Mouse (Mus musculus) MEL (cell line): Measurements from ENCODE around the gene Spon2. TPM values are rescaled to one million over a fixed set of nuclear protein-coding genes. Genes with fewer than 3 reads are reported as not detected.

Experiments
- DNase-seq: peaks from one replicate; pipeline ENCODE4 v3.0.0; 2011; ENCODE audit warnings: low read depth, low spot score
- H3K27ac ChIP-seq: 2 replicates; pipeline ENCODE4 v1.5.1; 2012; ENCODE audit warnings: low read depth, mild to moderate bottlenecking, control low read depth, low read length, moderate library complexity; ENCODE audit not compliant: control insufficient read depth
- H3K27me3 ChIP-seq, 2 experiments: fragments of 150-350 bp in 1 of 2; sonication (generic) in 1 of 2; 2 replicates each; pipeline ENCODE4 v1.6.1; 2012; ENCODE audit warnings: low read length in 2 of 2, mild to moderate bottlenecking in 2 of 2, improper control_type of control experiment in 1 of 2, moderate library complexity in 1 of 2; ENCODE audit not compliant: insufficient read depth in 2 of 2, control insufficient read depth in 1 of 2
- H3K36me3 ChIP-seq, 2 experiments: 2 replicates each; pipeline ENCODE4 v1.6.1; 2012 to 2014; ENCODE audit warnings: low read length in 2 of 2, improper control_type of control experiment in 1 of 2, inconsistent platforms in 1 of 2, mild to moderate bottlenecking in 1 of 2; ENCODE audit not compliant: insufficient read depth in 2 of 2, control insufficient read depth in 1 of 2
- H3K4me1 ChIP-seq, 2 experiments: fragments of 150-350 bp in 1 of 2; sonication (generic) in 1 of 2; 2 replicates each; pipeline ENCODE4 v1.6.1; 2012; ENCODE audit warnings: low read length in 2 of 2, improper control_type of control experiment in 1 of 2, mild to moderate bottlenecking in 1 of 2; ENCODE audit not compliant: insufficient read depth in 2 of 2, control insufficient read depth in 1 of 2
- H3K4me3 ChIP-seq, 2 experiments: fragments of 150-350 bp in 1 of 2; sonication (generic) in 1 of 2; 2 replicates each; pipeline ENCODE4 v1.5.1; 2012; ENCODE audit warnings: low read depth in 2 of 2, low read length in 2 of 2, mild to moderate bottlenecking in 2 of 2, moderate library complexity in 2 of 2, control low read depth in 1 of 2, improper control_type of control experiment in 1 of 2; ENCODE audit not compliant: control insufficient read depth in 1 of 2, insufficient read depth in 1 of 2
- H3K79me2 ChIP-seq: 2 replicates; pipeline ENCODE4 v1.6.1; 2012; ENCODE audit warnings: mild to moderate bottlenecking, low read length, moderate library complexity; ENCODE audit not compliant: control insufficient read depth, poor library complexity, insufficient read depth
- H3K9ac ChIP-seq: 2 replicates; pipeline ENCODE4 v1.6.1; 2012; ENCODE audit warnings: low read depth, mild to moderate bottlenecking, control low read depth, low read length, moderate library complexity; ENCODE audit not compliant: control insufficient read depth, poor library complexity, severe bottlenecking
- H3K9me3 ChIP-seq: fragments of 150-350 bp; sonication (generic); replicated peaks from 2 replicates; pipeline ENCODE4 v1.6.1; 2012; ENCODE audit warnings: mild to moderate bottlenecking, low read length, improper control_type of control experiment, moderate library complexity; ENCODE audit not compliant: insufficient read depth
- BHLHE40 ChIP-seq: IDR thresholded peaks from 2 replicates; pipeline ENCODE4 v1.6.1; 2012; ENCODE audit warnings: low read depth, mild to moderate bottlenecking, inconsistent platforms, low read length, improper control_type of control experiment, borderline replicate concordance
- CHD2 ChIP-seq: IDR thresholded peaks from 2 replicates; pipeline ENCODE4 v1.6.1; 2011; ENCODE audit warnings: low read length, improper control_type of control experiment
- CTCF ChIP-seq, 3 experiments: IDR thresholded peaks in 2 of 3; conservative IDR thresholded peaks in 1 of 3; 2 replicates each; pipeline ENCODE4 v1.5.1; 2011 to 2012; ENCODE audit warnings: low read length in 3 of 3, low read depth in 2 of 3, mild to moderate bottlenecking in 2 of 3, improper control_type of control experiment in 1 of 3, inconsistent platforms in 1 of 3, mixed read lengths in 1 of 3, moderate library complexity in 1 of 3; ENCODE audit not compliant: control insufficient read depth in 1 of 3, insufficient read depth in 1 of 3, poor library complexity in 1 of 3, severe bottlenecking in 1 of 3
- E2F4 ChIP-seq: IDR thresholded peaks from 2 replicates; pipeline ENCODE4 v1.6.1; 2011; ENCODE audit warnings: low read depth, low read length, improper control_type of control experiment, borderline replicate concordance
- ELF1 ChIP-seq: IDR thresholded peaks from 2 replicates; pipeline ENCODE4 v1.6.1; 2014; ENCODE audit warnings: low read depth, mild to moderate bottlenecking, inconsistent platforms, low read length, improper control_type of control experiment, moderate library complexity
- EP300 ChIP-seq, 2 experiments: IDR thresholded peaks; 2 replicates each; pipeline ENCODE4 v1.6.1; 2011; ENCODE audit warnings: improper control_type of control experiment in 2 of 2, low read length in 2 of 2, low read depth in 1 of 2, mild to moderate bottlenecking in 1 of 2
- ETS1 ChIP-seq: IDR thresholded peaks from 2 replicates; pipeline ENCODE4 v1.6.1; 2012; ENCODE audit warnings: low read depth, mild to moderate bottlenecking, inconsistent platforms, low read length, improper control_type of control experiment, moderate library complexity
- GATA1 ChIP-seq: IDR thresholded peaks from 2 replicates; pipeline ENCODE4 v1.6.1; 2011; ENCODE audit warnings: low read depth, low read length, improper control_type of control experiment
- HCFC1 ChIP-seq: IDR thresholded peaks from 2 replicates; pipeline ENCODE4 v1.6.1; 2012; ENCODE audit warnings: low read depth, mild to moderate bottlenecking, inconsistent platforms, low read length, improper control_type of control experiment, moderate library complexity
- JUND ChIP-seq: IDR thresholded peaks from 2 replicates; pipeline ENCODE4 v1.6.1; 2011; ENCODE audit warnings: low read depth, mild to moderate bottlenecking, improper control_type of control experiment, low read length
- KAT2A ChIP-seq: conservative IDR thresholded peaks from 2 replicates; pipeline ENCODE4 v1.6.1; 2012; ENCODE audit warnings: low read depth, low read length, improper control_type of control experiment, inconsistent platforms
- MAFK ChIP-seq: IDR thresholded peaks from 2 replicates; pipeline ENCODE4 v1.6.1; 2011; ENCODE audit warnings: low read depth, mild to moderate bottlenecking, low read length, improper control_type of control experiment, borderline replicate concordance
- MAX ChIP-seq: IDR thresholded peaks from 2 replicates; pipeline ENCODE4 v1.6.1; 2011; ENCODE audit warnings: low read length, improper control_type of control experiment
- MAZ ChIP-seq: IDR thresholded peaks from 2 replicates; pipeline ENCODE4 v1.6.1; 2012; ENCODE audit warnings: low read depth, mild to moderate bottlenecking, inconsistent platforms, low read length, improper control_type of control experiment
- MEF2A ChIP-seq: IDR thresholded peaks from 2 replicates; pipeline ENCODE4 v1.6.1; 2014; ENCODE audit warnings: low read depth, mild to moderate bottlenecking, inconsistent platforms, low read length, improper control_type of control experiment; ENCODE audit not compliant: poor library complexity, insufficient replicate concordance, severe bottlenecking; ENCODE audit errors: extremely low read depth
- MXI1 ChIP-seq: IDR thresholded peaks from 2 replicates; pipeline ENCODE4 v1.6.1; 2011; ENCODE audit warnings: mild to moderate bottlenecking, low read depth, low read length, improper control_type of control experiment
- MYB ChIP-seq: IDR thresholded peaks from 2 replicates; pipeline ENCODE4 v1.6.1; 2011; ENCODE audit warnings: mild to moderate bottlenecking, low read depth, low read length, improper control_type of control experiment
- MYC ChIP-seq: IDR thresholded peaks from 2 replicates; pipeline ENCODE4 v1.6.1; 2011; ENCODE audit warnings: low read depth, mild to moderate bottlenecking, low read length, improper control_type of control experiment, moderate library complexity
- NELFE ChIP-seq: IDR thresholded peaks from 2 replicates; pipeline ENCODE4 v1.6.1; 2011; ENCODE audit warnings: low read depth, low read length, improper control_type of control experiment
- NRF1 ChIP-seq: IDR thresholded peaks from 2 replicates; pipeline ENCODE4 v1.6.1; 2014; ENCODE audit warnings: low read depth, mild to moderate bottlenecking, inconsistent platforms, low read length, improper control_type of control experiment, moderate library complexity; ENCODE audit not compliant: poor library complexity, insufficient read depth, severe bottlenecking
- POLR2A ChIP-seq, 2 experiments: IDR thresholded peaks; 2 replicates each; pipeline ENCODE4 v1.6.1; 2011 to 2012; ENCODE audit warnings: low read length in 2 of 2, mild to moderate bottlenecking in 2 of 2, control low read depth in 1 of 2, improper control_type of control experiment in 1 of 2, low read depth in 1 of 2, moderate library complexity in 1 of 2; ENCODE audit not compliant: control insufficient read depth in 1 of 2, insufficient read depth in 1 of 2, poor library complexity in 1 of 2
- POLR2AphosphoS2 ChIP-seq: IDR thresholded peaks from 2 replicates; pipeline ENCODE4 v1.6.1; 2011; ENCODE audit warnings: low read length, improper control_type of control experiment
- POLR2AphosphoS5 ChIP-seq: IDR thresholded peaks from 2 replicates; pipeline ENCODE4 v1.6.1; 2012; ENCODE audit warnings: low read depth, borderline replicate concordance, mild to moderate bottlenecking, inconsistent platforms, low read length, moderate library complexity, mixed read lengths
- RAD21 ChIP-seq: IDR thresholded peaks from 2 replicates; pipeline ENCODE4 v1.6.1; 2011; ENCODE audit warnings: mild to moderate bottlenecking, low read depth, low read length, improper control_type of control experiment
- RCOR1 ChIP-seq: IDR thresholded peaks from 2 replicates; pipeline ENCODE4 v1.6.1; 2012; ENCODE audit warnings: low read depth, mild to moderate bottlenecking, inconsistent platforms, low read length, improper control_type of control experiment
- SIN3A ChIP-seq: IDR thresholded peaks from 2 replicates; pipeline ENCODE4 v1.6.1; 2012; ENCODE audit warnings: low read length, improper control_type of control experiment, inconsistent platforms
- SMC3 ChIP-seq: IDR thresholded peaks from 2 replicates; pipeline ENCODE4 v1.6.1; 2011; ENCODE audit warnings: low read depth, low read length, improper control_type of control experiment
- TAL1 ChIP-seq: IDR thresholded peaks from 2 replicates; pipeline ENCODE4 v1.6.1; 2012; ENCODE audit warnings: mild to moderate bottlenecking, inconsistent platforms, low read length, moderate library complexity, mixed read lengths
- TBP ChIP-seq: IDR thresholded peaks from 2 replicates; pipeline ENCODE4 v1.8.0; 2011; ENCODE audit warnings: low read depth, low read length, improper control_type of control experiment
- TCF12 ChIP-seq: IDR thresholded peaks from 2 replicates; pipeline ENCODE4 v1.6.1; 2014; ENCODE audit warnings: low read depth, mild to moderate bottlenecking, inconsistent platforms, low read length, improper control_type of control experiment, moderate library complexity
- UBTF ChIP-seq: IDR thresholded peaks from 2 replicates; pipeline ENCODE4 v1.6.1; 2012; ENCODE audit warnings: low read depth, mild to moderate bottlenecking, inconsistent platforms, low read length, improper control_type of control experiment, moderate library complexity, borderline replicate concordance; ENCODE audit not compliant: insufficient read depth
- USF1 ChIP-seq: IDR thresholded peaks from 2 replicates; pipeline ENCODE4 v1.6.1; 2014; ENCODE audit warnings: low read depth, mild to moderate bottlenecking, inconsistent platforms, low read length, improper control_type of control experiment, moderate library complexity
- USF2 ChIP-seq, 2 experiments: IDR thresholded peaks; 2 replicates each; pipeline ENCODE4 v1.6.1; 2011 to 2012; ENCODE audit warnings: improper control_type of control experiment in 2 of 2, low read length in 2 of 2, borderline replicate concordance in 1 of 2, inconsistent platforms in 1 of 2, low read depth in 1 of 2, mild to moderate bottlenecking in 1 of 2; ENCODE audit not compliant: insufficient read depth in 1 of 2
- ZC3H11A ChIP-seq: IDR thresholded peaks from 2 replicates; pipeline ENCODE4 v1.6.1; 2012; ENCODE audit warnings: low read depth, mild to moderate bottlenecking, inconsistent platforms, low read length, improper control_type of control experiment
- ZKSCAN1 ChIP-seq: IDR thresholded peaks from 2 replicates; pipeline ENCODE4 v1.6.1; 2012; ENCODE audit warnings: low read depth, mild to moderate bottlenecking, inconsistent platforms, low read length, improper control_type of control experiment, moderate library complexity
- ZMIZ1 ChIP-seq: IDR thresholded peaks from 2 replicates; pipeline ENCODE4 v1.6.1; 2012; ENCODE audit warnings: low read depth, mild to moderate bottlenecking, inconsistent platforms, low read length, improper control_type of control experiment, moderate library complexity
- ZNF384 ChIP-seq: IDR thresholded peaks from 2 replicates; pipeline ENCODE4 v1.6.1; 2012; ENCODE audit warnings: low read depth, mild to moderate bottlenecking, inconsistent platforms, low read length, improper control_type of control experiment
- polyA plus RNA-seq, 2 experiments: library from polyadenylated mRNA; stranded (reverse) in 1 of 2; unstranded in 1 of 2; fragments of >175 nt in 1 of 2; fragments of >200 nt in 1 of 2; gene quantifications; 2 replicates each; pipeline versions ENCODE4 v1.2.1 to v1.2.4; 2012; ENCODE audit warnings: low replicate concordance in 2 of 2, low read depth in 1 of 2; ENCODE audit not compliant: insufficient read length in 2 of 2, insufficient read depth in 1 of 2, missing spikeins in 1 of 2
- total RNA-seq: library from RNA; depleted of rRNA; stranded (reverse); fragments of 300-350 nt; gene quantifications from 2 replicates; pipeline ENCODE4 v1.2.3, GENCODE M21; 2012

The Spon2 gene
- total and polyA plus RNA-seq, 3 experiments: 2.6 to 3.1 TPM; not detected in 1

DNA sequence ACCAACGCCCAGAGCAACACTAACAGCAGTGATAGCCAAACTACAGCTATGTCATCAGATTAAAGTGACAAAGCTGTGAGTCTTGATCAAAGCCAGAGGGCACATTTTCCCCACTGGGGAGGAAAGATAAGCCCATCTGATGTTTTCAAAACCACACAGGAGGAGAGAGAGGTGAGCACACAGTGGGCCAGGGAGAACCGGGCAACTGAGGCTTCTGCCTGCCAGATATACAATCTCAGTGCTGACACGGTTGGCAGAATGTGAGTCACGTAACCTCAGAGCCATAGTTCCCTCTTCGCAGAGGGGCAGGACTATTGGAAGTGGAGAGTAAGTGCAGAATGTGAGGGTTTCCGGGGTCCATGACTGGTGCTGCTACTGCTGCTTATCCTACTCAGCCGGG lies 24.7 kb downstream of the Spon2 start:
- DNase-seq: peak; percentile 88
- H3K9me3 ChIP-seq: no peaks in the 10 kb centered on the region
- H3K36me3 ChIP-seq: peaks cover 0 to 15% of the 10 kb centered on the region in 2 experiments; a peak in 2 of 4 replicates
- no peak overlapping the region for H3K9ac ChIP-seq
- H3K4me1 ChIP-seq: peaks cover 5 to 19% of the 10 kb centered on the region in 2 experiments
- no peak overlapping the region for H3K4me3 ChIP-seq
- no peak overlapping the region for H3K27ac ChIP-seq
- no peaks in the 10 kb centered on the region for H3K79me2 ChIP-seq
- H3K27me3 ChIP-seq: peaks cover 0 to 2% of the 10 kb centered on the region in 2 experiments; a peak in 1 of 4 replicates
- TF ChIP-seq POLR2A (IDR thresholded peaks at IDR 0.05; ENCODE audit: control insufficient read depth in 1 of 2, insufficient read depth in 1 of 2, low read depth in 1 of 2, low read length in 2 of 2, poor library complexity in 1 of 2) (no peak), RAD21 (no peak), KAT2A (no peak), ELF1 (no peak), TCF12 (peak; percentile 91), BHLHE40 (0 out of 2 replicates have a peak, but pooled peaks have one; percentile 9), SIN3A (peak; percentile 60), NRF1 (no peak), MAX (0 out of 2 replicates have a peak, but pooled peaks have one; percentile 3), ZKSCAN1 (0 out of 2 replicates have a peak, but pooled peaks have one; percentile 9), ZC3H11A (no peak), EP300 (IDR thresholded peaks at IDR 0.05; ENCODE audit: low read depth in 1 of 2, low read length in 2 of 2) (peak; percentile 86 to 89), GATA1 (peak; percentile 90), ETS1 (peak; percentile 87), ZNF384 (no peak), HCFC1 (no peak), MYB (no peak; the same call in 1 of the 2 replicates), NELFE (no peak), MAFK (peak; percentile 37; the same call in 1 of the 2 replicates), MAZ (no peak), MXI1 (no peak; the same call in 1 of the 2 replicates), ZMIZ1 (no peak), USF2 (IDR thresholded peaks at IDR 0.05; ENCODE audit: borderline replicate concordance in 1 of 2, insufficient read depth in 1 of 2, low read depth in 1 of 2, low read length in 2 of 2) (no peak), POLR2AphosphoS2 (no peak), SMC3 (no peak), TBP (no peak; the same call in 1 of the 2 replicates), JUND (no peak), POLR2AphosphoS5 (no peak), MEF2A (no peak), TAL1 (peak; percentile 72), MYC (peak; percentile 17; the same call in 1 of the 2 replicates), CTCF (IDR thresholded peaks at IDR 0.05 in 2 of 3, conservative IDR thresholded peaks at IDR 0.05 in 1 of 3; ENCODE audit: control insufficient read depth in 1 of 3, insufficient read depth in 1 of 3, low read depth in 2 of 3, low read length in 3 of 3, poor library complexity in 1 of 3, severe bottlenecking in 1 of 3) (0 out of 6 replicates have a peak, but pooled peaks of 1 of the 3 experiments have one; percentile 0), E2F4 (no peak), USF1 (no peak), UBTF (no peak), CHD2 (no peak), RCOR1 (peak; percentile 96)
